Mouse (Mus musculus) CD4-positive, CD25-positive, alpha-beta regulatory T cell, adult 4 months (primary cell): ENCODE measurements around the gene Pak4. TPM values are rescaled to one million over a fixed set of nuclear protein-coding genes. Genes with fewer than 3 reads are reported as not detected.

Source experiments
- polyA plus RNA-seq, 2 experiments: library from polyadenylated mRNA; unstranded; fragments of 100-300 nt; shearing (Covaris generic); gene quantifications; one replicate each; pipeline ENCODE4 v1.2.1; 2017

Gene Pak4
- polyA plus RNA-seq, 2 experiments from 2014 or later: 1.9 to 2.1 TPM

Other genes starting within 250 kb of the Pak4 start
- 1,000 to 10,000 TPM; 1,259 to 1,457 TPM for gene Rps16, start 247.5 kb downstream of the Pak4 start, polyA plus RNA-seq
- 100 to 1,000 TPM in 1 of 2 experiments, 10 to 100 TPM in 1; 65.5 to 110 TPM for gene Plekhg2, start 225.6 kb downstream of the Pak4 start, polyA plus RNA-seq
- gene Zfp36, start 217.9 kb downstream of the Pak4 start, polyA plus RNA-seq: 100 to 1,000 TPM; 156 to 341 TPM
- gene Med29, start 205.5 kb downstream of the Pak4 start, polyA plus RNA-seq: 10 to 100 TPM; 25.8 to 27.5 TPM
- gene Paf1, start 205.2 kb downstream of the Pak4 start, polyA plus RNA-seq: 10 to 100 TPM; 55.6 to 71.0 TPM
- 100 to 1,000 TPM; 406 to 454 TPM for gene Gmfg, start 160.7 kb downstream of the Pak4 start, polyA plus RNA-seq
- not detected for gene Lrfn1, start 146.2 kb downstream of the Pak4 start, polyA plus RNA-seq
- gene Ifnl2, start 87.7 kb downstream of the Pak4 start, polyA plus RNA-seq: not detected
- gene Ifnl3, start 75.3 kb downstream of the Pak4 start, polyA plus RNA-seq: not detected
- not detected for gene Sycn, start 57.3 kb downstream of the Pak4 start, polyA plus RNA-seq
- gene Nccrp1, start 50.9 kb downstream of the Pak4 start, polyA plus RNA-seq: not detected
- gene Samd4b, start within 50 bp of the Pak4 start, polyA plus RNA-seq: 1 to 10 TPM; 7.4 to 7.5 TPM
- gene Acp7, start 33.1 kb upstream of the Pak4 start, polyA plus RNA-seq: not detected
- 1 to 10 TPM; 1.6 to 2.2 TPM for gene Fbxo27, start 94.7 kb upstream of the Pak4 start, polyA plus RNA-seq
- gene Fbxo17, start 118.6 kb upstream of the Pak4 start, polyA plus RNA-seq: 10 to 100 TPM in 1 of 2 experiments, 1 to 10 TPM in 1; 9.8 to 15.6 TPM
- 10 to 100 TPM; 66.3 to 68.5 TPM for gene Mrps12, start 143.6 kb upstream of the Pak4 start, polyA plus RNA-seq
- 10 to 100 TPM in 1 of 2 experiments, 1 to 10 TPM in 1; 8.5 to 11.7 TPM for gene Sars2, start 143.8 kb upstream of the Pak4 start, polyA plus RNA-seq
- not detected for gene Ccer2, start 158.0 kb upstream of the Pak4 start, polyA plus RNA-seq
- 100 to 1,000 TPM in 1 of 2 experiments, 10 to 100 TPM in 1; 96.8 to 128 TPM for gene Sirt2, start 168.6 kb upstream of the Pak4 start, polyA plus RNA-seq
- gene Nfkbib, start 169.3 kb upstream of the Pak4 start, polyA plus RNA-seq: 10 to 100 TPM; 54.3 to 56.8 TPM
- 100 to 1,000 TPM; 197 to 273 TPM for gene Rinl, start 190.8 kb upstream of the Pak4 start, polyA plus RNA-seq
- 100 to 1,000 TPM; 181 to 326 TPM for gene Hnrnpl, start 210.4 kb upstream of the Pak4 start, polyA plus RNA-seq
- gene Ech1, start 227.0 kb upstream of the Pak4 start, polyA plus RNA-seq: 100 to 1,000 TPM; 198 to 237 TPM
- 10 to 100 TPM; 28.0 to 57.1 TPM for gene Lgals4, start 235.7 kb upstream of the Pak4 start, polyA plus RNA-seq